In the genomic region with DNA sequence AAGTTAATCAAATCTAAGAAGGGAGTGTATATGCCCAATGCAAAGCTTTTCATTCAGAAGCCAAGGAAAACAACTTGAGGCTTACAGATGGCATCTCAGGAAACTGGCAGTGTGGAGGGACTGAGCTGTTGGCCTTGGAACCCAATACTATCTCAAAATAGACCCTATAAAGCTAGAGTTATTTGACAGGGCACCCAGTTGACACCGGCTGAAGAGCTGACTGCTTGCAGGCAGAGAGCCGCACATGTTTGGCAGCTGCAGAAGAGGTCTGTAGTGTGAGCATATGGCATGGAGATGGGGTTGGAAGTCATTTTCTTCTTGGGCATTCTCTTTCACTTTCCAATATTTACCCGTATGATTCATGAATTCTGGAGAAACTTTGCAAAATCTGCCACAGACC, we compare ENCODE assay signal across 26 mouse cellular contexts.
DNase-seq lines count a peak whose midpoint lies in the region; ATAC-seq and TF ChIP-seq lines count a peak whose summit lies in the region.
"Had no signal": no experiment of that assay in that cellular context is flagged by ENCODE, and none has a peak within 500 bp of the region (broad histone marks: within the 10 kb centered on the region; RNA-seq: fewer than 3 reads in every experiment).

No protein-coding gene starts in this region.

- no peaks in the 10 kb centered on the region for H3K4me1 ChIP-seq in forebrain, postnatal 0 days (ENCODE audit: insufficient read depth)
- no peaks in the 10 kb centered on the region for H3K4me1 ChIP-seq in forebrain, embryonic 15.5 days
- no peaks in the 10 kb centered on the region for H3K4me1 ChIP-seq in intestine, embryonic 14.5 days (replicated peaks; ENCODE audit: control insufficient read depth, insufficient read depth, low read length)
- H3K4me1 ChIP-seq in intestine, embryonic 15.5 days (replicated peaks) = no peaks in the 10 kb centered on the region

- H3K27me3 ChIP-seq in forebrain, postnatal 0 days (ENCODE audit: insufficient read depth, low read length) = no peaks in the 10 kb centered on the region; the same call in 1 of the 2 replicates
- no peaks in the 10 kb centered on the region for H3K27me3 ChIP-seq in forebrain, embryonic 15.5 days
- H3K27me3 ChIP-seq in intestine, embryonic 14.5 days (replicated peaks; ENCODE audit: control insufficient read depth, insufficient read depth, low read length) = no peaks in the 10 kb centered on the region
- no peaks in the 10 kb centered on the region for H3K27me3 ChIP-seq in intestine, embryonic 15.5 days (replicated peaks)
- H3K27me3 ChIP-seq: embryonic facial prominence, embryonic 12.5 days; forebrain, embryonic 12.5 days; heart, embryonic 12.5 days; hindbrain, embryonic 12.5 days; limb, embryonic 13.5 days; liver, embryonic 12.5 days; neural tube, embryonic 12.5 days had no signal

- H3K9ac ChIP-seq in forebrain, postnatal 0 days = no peak overlapping the region
- H3K9ac ChIP-seq in forebrain, embryonic 15.5 days (replicated peaks) = no peak overlapping the region
- H3K9ac ChIP-seq in intestine, embryonic 14.5 days (ENCODE audit: low read length) = no peak overlapping the region
- H3K9ac ChIP-seq in intestine, embryonic 15.5 days = no peak overlapping the region
- H3K9ac ChIP-seq: embryonic facial prominence, embryonic 12.5 days; forebrain, embryonic 12.5 days; heart, embryonic 12.5 days; hindbrain, embryonic 12.5 days; limb, embryonic 13.5 days; liver, embryonic 12.5 days; neural tube, embryonic 12.5 days had no signal

- H3K4me3 ChIP-seq in forebrain, postnatal 0 days (ENCODE audit: low read depth, low read length) = no peak overlapping the region
- H3K4me3 ChIP-seq in forebrain, embryonic 15.5 days = no peak overlapping the region
- H3K4me3 ChIP-seq in intestine, embryonic 14.5 days (ENCODE audit: low read depth, low read length) = no peak overlapping the region
- H3K4me3 ChIP-seq in intestine, embryonic 15.5 days (replicated peaks) = no peak overlapping the region
- H3K4me3 ChIP-seq: embryonic facial prominence, embryonic 12.5 days; erythroblast, embryonic 14.5 days; forebrain, embryonic 12.5 days; heart, embryonic 12.5 days; hindbrain, embryonic 12.5 days; limb, embryonic 13.5 days; liver, embryonic 12.5 days; neural tube, embryonic 12.5 days had no signal

- H3K4me2 ChIP-seq in forebrain, postnatal 0 days (ENCODE audit: low read depth) = no peak overlapping the region
- H3K4me2 ChIP-seq in forebrain, embryonic 15.5 days (replicated peaks) = no peak overlapping the region
- no peak overlapping the region for H3K4me2 ChIP-seq in intestine, embryonic 14.5 days (ENCODE audit: low read length)
- H3K4me2 ChIP-seq in intestine, embryonic 15.5 days (replicated peaks) = no peak overlapping the region
- H3K4me2 ChIP-seq: embryonic facial prominence, embryonic 12.5 days; forebrain, embryonic 12.5 days; heart, embryonic 12.5 days; hindbrain, embryonic 12.5 days; limb, embryonic 13.5 days; liver, embryonic 12.5 days; neural tube, embryonic 12.5 days had no signal

- peak; percentile 48 for DNase-seq in forebrain, postnatal 0 days
- DNase-seq in intestine, embryonic 14.5 days (ENCODE audit: low spot score) = peak; percentile 21
- peak; percentile 27 for DNase-seq in 3T3-L1 (ENCODE audit: low read depth, low spot score)
- peak; percentile 31 for DNase-seq in gastrocnemius, postnatal 25 days
- DNase-seq in kidney, postnatal 4 days = no peak
- DNase-seq: adrenal gland, postnatal 14 days; cerebellum, adult 9-11 months; heart, postnatal 10 days; kidney, adult 2 months; kidney, postnatal 25 days; layer of hippocampus, postnatal 36 days; lung, adult 18-20 months; lung, postnatal 4 days; midbrain, embryonic 14.5 days; right cerebral cortex, postnatal 14 days had no signal

- ATAC-seq in forebrain, postnatal 0 days = peak; percentile 66; the same call in 1 of the 2 replicates
- no peak for ATAC-seq in forebrain, embryonic 15.5 days (replicated peaks)
- no peak for ATAC-seq in intestine, embryonic 14.5 days (replicated peaks; ENCODE audit: low FRiP score, low TSS enrichment, low read depth)
- no peak for ATAC-seq in intestine, embryonic 15.5 days
- ATAC-seq: activated CD4-positive, CD25-positive, alpha-beta regulatory T cell, adult 4 months; liver, embryonic 12.5 days had no signal

- H3K9me3 ChIP-seq in forebrain, postnatal 0 days (ENCODE audit: low read length) = no peaks in the 10 kb centered on the region
- H3K9me3 ChIP-seq in forebrain, embryonic 15.5 days = no peaks in the 10 kb centered on the region
- no peaks in the 10 kb centered on the region for H3K9me3 ChIP-seq in intestine, embryonic 14.5 days (ENCODE audit: control insufficient read depth, low read length)
- no peaks in the 10 kb centered on the region for H3K9me3 ChIP-seq in intestine, embryonic 15.5 days
- H3K9me3 ChIP-seq: embryonic facial prominence, embryonic 12.5 days; forebrain, embryonic 12.5 days; heart, embryonic 12.5 days; hindbrain, embryonic 12.5 days; limb, embryonic 13.5 days; liver, embryonic 12.5 days; neural tube, embryonic 12.5 days had no signal

- no peak overlapping the region for H3K27ac ChIP-seq in forebrain, postnatal 0 days (ENCODE audit: low read depth, low read length)
- no peak overlapping the region for H3K27ac ChIP-seq in forebrain, embryonic 15.5 days (replicated peaks)
- no peak overlapping the region for H3K27ac ChIP-seq in intestine, embryonic 14.5 days (ENCODE audit: low read depth)
- H3K27ac ChIP-seq in intestine, embryonic 15.5 days = no peak overlapping the region
- H3K27ac ChIP-seq: embryonic facial prominence, embryonic 12.5 days; forebrain, embryonic 12.5 days; hindbrain, embryonic 12.5 days; limb, embryonic 13.5 days; liver, embryonic 12.5 days; neural tube, embryonic 12.5 days had no signal

- WGBS in forebrain, postnatal 0 days = 76% methylated on average over 3 of the region's 3 CpGs
- WGBS in forebrain, embryonic 15.5 days = 82% methylated on average over 3 of the region's 3 CpGs
- WGBS in intestine, embryonic 14.5 days = 78% methylated on average over 3 of the region's 3 CpGs
- WGBS in intestine, embryonic 15.5 days = 86% methylated on average over 3 of the region's 3 CpGs

- no peak for TF ChIP-seq CTCF in forebrain, postnatal 0 days (IDR thresholded peaks at IDR 0.05; ENCODE audit: low read depth)

- no peaks in the 10 kb centered on the region for H3K36me3 ChIP-seq in forebrain, postnatal 0 days (ENCODE audit: insufficient read depth)
- no peaks in the 10 kb centered on the region for H3K36me3 ChIP-seq in forebrain, embryonic 15.5 days
- H3K36me3 ChIP-seq in intestine, embryonic 14.5 days (ENCODE audit: control insufficient read depth, insufficient read depth, low read length) = no peaks in the 10 kb centered on the region
- H3K36me3 ChIP-seq in intestine, embryonic 15.5 days = no peaks in the 10 kb centered on the region
- H3K36me3 ChIP-seq: embryonic facial prominence, embryonic 12.5 days; forebrain, embryonic 12.5 days; heart, embryonic 12.5 days; hindbrain, embryonic 12.5 days; liver, embryonic 12.5 days; neural tube, embryonic 12.5 days had no signal

Comparison
In these comparisons a context has a peak if more than half of its experiments do, and no peak if none do; other contexts are left out.
1. DNase-seq: peak in forebrain, postnatal 0 days (single experiment), intestine, embryonic 14.5 days (single experiment), 3T3-L1 (single experiment) and gastrocnemius, postnatal 25 days (single experiment); none in kidney, postnatal 4 days (0 of 2).